Mouse (Mus musculus): ENCODE measurements around the gene Sf3a1.
A peak's percentile ranks its signal among the peaks of the same experiment; 100 is the strongest.

Gene Sf3a1

DNA sequence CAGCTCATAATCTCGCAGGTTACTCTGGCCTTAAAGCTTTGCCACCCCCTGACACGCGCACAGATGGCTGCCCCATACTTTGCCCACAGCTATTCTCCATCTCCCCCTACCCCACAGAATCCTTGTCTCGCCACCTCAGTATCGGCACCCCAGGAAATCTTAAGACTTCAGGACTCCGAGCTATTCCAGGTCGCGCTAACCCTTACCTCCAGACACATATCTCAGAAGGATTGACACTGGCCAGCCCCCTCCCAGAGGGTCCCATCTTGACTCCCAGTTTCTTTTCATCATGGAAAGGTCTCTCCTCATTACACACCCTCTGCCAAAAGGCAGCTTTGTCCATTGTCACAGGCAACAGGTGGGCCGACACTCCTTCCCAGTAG, 27.2 kb downstream of the Sf3a1 start:
- DNase-seq = no peak

DNA sequence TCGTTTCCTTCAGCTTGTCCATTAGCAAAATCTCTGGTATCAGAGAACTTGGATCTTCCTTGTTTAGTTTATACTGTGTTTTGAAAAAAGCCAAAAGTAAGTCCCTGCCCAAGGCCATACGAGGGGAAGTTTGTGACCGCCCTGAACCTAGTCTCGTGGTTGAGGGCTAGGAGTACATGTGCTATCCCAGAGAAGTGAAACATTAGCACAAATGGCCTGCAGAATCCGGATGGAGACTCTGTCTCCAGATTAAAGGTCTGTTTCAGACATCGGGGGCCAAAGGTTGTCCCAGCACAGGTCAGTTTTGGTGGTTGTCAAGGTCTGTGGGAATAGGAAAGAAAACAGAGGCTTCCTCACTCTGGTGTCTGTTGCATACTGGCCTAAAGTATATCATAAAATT, 29.0 kb downstream of the Sf3a1 start:
- peak; percentile 76 to 89 for DNase-seq

DNA sequence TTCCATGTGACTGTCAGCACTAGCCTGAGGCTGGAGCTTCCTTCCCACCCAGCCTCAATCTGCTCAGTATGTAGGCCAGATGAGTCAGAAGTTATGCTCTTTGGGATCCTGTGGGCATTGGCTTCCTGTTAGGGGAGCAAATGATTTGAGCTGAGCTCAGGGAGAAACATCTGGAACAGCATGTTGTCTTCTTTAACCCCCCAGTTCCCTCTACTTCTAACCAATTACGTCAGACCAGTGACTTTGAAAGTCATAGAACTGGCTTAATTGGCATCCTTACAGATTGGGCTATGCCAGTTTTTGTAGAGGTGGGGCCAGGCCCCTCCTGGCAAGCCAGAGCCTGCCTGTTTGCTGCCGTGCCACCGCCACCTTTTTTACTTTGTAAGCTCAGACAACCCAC, 30.5 kb downstream of the Sf3a1 start:
- no peak for DNase-seq

DNA sequence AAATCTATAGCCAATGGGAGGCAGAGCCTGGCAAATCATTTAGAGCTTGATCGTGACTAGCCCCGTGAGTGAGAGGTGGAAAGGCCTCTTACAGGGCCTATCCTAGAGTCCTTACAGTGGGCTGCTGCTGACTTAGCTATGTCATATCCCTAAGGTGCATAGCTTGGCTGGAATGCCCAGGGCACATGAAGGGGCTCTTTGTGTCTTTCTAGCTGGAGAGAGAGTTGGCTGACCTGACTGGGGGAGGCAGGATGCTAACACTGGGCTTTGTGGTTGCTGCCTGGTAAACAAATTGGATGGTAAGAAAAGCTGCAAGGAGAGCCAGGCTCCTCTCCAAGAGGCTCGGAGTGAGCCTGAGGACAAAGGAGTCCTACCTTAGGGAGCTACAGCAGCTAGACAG, 32.6 kb downstream of the Sf3a1 start:
- no peak for DNase-seq

DNA sequence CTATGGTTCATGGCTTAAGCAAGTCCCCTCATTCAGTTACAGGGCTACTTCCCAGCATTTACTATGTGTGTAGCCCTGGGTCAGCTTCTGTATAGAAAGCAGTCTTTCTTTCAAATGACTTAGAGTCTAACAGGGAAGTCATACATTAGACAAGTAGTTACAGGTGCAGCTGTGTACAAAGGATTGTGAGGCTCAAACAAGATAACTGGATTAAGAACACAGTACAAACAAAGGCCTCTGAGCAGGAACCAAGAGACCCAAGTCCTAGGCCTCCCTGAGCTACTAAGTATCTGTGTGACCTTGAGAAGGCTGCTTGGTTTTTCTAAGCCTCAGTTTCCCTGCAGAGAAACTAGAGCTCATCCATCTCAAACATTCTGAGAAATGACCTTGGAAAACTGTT, 33.3 kb downstream of the Sf3a1 start:
- no peak for DNase-seq

DNA sequence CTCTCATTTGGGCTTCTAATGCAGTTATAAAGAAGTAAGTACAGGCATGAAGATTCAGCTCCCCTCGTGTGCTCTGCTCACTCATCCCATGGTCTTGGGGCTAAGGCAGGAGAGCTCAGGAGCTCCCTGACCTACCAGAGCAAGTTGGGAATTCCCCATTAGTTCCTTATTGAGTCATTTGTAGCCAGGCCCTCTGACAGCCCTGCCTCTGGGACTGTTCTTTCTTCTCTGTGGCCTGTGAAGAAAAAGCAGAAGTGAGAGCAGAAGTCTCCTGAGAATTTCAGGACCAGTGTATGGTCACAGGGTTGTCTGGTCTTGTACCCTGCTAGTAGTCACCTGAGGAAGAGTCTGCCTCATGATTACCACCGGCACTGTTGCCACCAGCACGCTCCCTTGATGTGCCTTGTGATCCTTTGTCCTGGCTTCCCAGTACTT, 35.5 kb downstream of the Sf3a1 start:
- peak in 1 of 2 experiments; percentile 6 for DNase-seq

DNA sequence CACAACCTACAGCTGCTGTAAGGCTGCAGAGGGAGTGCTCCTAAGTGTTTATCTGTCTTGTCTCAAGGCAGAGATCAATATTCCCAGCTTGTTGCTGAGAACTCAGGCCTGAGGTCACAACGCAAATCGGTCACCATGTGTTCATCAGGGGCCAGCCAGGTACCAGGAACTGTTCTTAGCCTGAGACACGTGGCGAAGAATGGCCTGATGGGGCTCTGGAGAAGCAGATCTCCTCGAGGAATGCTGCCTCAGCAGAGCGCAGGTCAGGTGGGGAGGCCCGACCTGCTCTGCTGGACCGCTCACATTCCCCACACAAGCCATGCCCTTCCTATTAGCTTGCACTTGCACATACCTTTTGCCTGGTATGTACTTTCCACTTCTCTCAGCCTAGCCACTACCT, 36.5 kb downstream of the Sf3a1 start:
- DNase-seq = peak; percentile 82 to 91

DNA sequence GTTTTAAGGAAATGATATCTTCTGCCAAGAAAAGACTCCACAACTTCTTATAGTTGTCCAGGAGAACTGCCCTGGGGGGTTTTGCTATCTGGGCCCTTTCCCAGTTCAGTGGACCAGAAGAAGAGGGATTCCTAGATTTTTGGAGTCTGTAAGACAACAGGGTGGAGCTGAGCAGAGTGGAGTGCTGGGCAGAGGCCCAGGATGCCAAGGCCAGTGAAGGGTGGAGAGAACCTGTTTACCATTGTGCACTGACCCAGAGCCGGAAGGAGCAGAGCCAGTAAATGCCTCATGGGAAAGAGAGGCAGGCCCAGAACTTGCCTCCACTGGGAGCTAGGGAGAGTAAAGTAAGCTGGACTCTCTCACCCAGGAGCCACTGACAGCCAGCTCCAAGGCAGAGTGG, 37.5 kb downstream of the Sf3a1 start:
- peak; percentile 86 to 94 for DNase-seq

DNA sequence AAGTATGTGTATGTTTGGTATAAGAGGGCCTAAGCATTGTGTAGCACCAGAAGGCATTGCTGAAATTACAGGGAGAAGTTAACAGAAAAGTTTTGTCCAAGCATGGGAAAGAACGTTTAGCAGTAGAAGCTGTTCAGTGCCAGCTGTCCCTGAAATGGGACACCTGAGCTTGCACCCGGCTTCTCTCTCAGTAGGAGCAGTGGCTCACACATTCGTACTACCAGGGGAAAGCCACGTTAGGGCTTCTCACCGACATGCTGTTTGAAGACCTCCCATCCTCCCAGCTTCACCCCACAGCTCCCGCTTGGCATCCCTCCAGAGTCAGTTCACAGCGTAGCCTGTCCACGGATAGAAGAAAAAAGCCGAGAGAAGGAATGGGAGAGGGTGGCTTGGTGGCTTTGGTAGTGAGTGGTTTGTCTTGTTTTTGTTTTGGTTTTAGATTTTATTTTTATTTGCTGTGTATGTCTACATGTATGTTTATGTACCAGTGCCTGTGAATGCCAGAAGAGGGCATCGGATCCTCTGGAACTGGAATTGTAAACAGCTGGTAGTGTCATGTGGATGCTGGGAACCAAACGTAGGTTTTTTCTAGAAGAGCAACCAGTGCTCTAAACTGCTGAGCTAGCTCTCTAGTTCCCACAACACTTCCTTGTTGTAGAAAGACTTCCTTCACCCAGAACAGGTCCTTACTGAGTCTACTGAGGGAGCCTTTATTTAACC, 42.0 kb downstream of the Sf3a1 start:
- DNase-seq = peak in 1 of 2 experiments; percentile 72

DNA sequence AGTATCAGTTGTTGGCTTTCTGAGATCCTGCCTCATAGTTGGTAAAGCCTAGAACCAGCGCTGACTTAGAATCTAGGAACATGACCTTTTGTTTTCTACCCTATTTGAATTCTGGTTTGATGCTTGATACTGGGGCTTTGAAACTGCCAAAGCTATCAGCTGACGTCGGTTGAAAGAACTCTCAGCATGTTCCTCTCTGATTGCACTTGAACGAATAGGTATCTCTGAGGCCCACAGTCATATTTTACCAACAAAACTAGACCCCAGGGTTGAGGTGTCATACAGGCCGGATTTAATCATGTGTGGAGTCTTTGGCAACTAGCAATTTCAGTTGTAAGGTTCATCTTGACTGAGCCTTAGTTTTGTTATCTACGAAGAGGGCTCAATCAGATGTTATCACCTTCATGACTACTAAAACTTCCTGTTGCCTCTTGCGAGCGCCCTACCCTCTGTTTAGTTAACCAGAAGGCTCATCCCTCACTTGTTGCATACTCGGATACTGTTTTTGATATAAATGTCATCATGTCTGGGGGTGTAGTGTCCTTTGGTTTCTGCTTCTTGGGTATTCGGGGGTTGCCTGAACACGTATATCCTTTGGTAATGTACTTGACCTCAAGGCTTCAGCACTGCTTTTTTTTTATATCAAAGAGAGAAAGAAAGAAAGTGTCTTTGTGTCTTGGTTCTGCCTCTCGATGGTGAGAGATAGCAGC, 43.0 kb downstream of the Sf3a1 start:
- DNase-seq = no peak

DNA sequence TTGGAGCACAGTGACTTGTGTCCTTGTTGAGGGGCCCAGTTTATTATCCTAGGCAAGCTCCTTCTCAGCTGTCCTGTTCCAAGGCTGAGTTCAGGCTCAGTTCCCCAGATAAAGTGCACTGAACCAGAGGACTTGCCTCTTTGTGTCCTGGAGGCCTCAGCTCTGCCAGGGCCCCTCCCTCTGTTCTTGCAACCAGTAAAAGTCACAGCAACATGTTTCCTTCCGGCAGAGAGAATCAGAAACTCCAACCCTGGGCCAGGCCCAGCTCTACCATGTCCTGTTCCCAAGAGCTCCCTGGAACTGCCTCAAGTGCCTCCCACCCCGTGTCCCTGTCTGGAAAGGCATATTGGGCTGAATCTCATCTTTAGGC, 43.5 kb downstream of the Sf3a1 start:
- DNase-seq = peak; percentile 86 to 93

DNA sequence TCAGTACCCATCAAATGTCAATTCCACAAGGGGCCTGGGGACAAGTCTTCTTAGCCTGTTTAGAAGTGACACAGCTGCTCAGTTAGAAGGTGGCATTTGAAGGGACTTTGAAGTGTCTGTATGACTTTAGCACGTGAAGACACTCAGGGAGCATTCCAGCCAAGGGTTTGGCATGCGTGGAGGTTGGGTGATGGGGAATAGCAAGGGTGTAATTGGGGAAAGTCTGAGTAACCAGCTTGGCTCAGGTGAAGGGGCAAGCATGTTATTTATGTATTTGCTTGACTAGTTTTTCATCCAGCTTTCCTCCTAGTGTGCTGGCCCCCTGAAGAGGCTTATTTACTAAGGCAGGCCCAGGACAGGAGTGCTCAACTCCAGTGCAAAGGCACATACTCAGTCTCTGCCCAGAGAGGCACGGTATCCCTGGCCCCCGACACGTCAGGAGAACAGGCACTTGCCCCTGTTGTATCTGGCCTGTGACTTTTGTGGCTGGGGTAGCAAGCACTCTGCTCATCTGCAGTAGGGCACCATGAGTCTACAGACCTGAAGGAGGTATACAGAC, 45.0 kb downstream of the Sf3a1 start:
- DNase-seq = peak in 1 of 2 experiments; percentile 53

DNA sequence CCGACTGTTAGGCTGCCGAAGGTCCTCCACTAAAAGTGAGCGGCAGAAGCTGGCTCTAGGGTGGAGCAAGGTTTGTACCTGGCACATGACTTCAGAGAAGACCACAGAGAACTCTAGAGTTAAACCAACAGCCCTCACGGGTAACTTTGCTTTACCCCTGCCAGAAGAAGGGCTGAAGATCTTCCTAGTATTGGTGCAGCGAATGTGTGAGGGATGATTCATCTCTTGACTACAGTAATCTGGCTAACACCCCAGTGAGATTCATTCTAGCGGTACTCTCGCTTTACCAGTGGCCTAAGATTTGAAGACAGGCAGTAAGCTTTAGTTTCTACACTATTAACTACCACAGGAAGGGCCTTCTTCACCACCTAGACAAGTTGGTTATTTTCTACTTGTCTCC, 45.8 kb downstream of the Sf3a1 start:
- DNase-seq = no peak

DNA sequence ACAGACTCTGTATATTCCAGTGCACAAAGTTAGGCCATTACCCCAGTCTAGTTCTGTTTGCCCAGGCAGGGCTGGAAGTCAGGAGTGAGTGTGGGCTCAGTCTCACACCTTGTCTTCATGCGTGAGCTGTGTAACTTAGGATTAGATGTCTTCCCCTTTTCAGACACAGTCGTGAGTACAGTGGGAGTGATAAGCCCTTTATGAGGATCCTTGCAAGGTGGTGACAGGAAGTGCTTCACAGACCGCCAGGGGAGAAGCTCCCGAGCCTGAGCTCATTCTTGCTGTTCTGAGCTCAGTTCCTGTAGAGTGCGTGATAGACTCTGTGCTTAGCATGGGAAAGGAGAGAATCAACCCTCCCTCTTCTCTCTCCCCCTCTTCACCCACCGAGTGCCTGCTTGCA, 46.4 kb downstream of the Sf3a1 start:
- DNase-seq = no peak

DNA sequence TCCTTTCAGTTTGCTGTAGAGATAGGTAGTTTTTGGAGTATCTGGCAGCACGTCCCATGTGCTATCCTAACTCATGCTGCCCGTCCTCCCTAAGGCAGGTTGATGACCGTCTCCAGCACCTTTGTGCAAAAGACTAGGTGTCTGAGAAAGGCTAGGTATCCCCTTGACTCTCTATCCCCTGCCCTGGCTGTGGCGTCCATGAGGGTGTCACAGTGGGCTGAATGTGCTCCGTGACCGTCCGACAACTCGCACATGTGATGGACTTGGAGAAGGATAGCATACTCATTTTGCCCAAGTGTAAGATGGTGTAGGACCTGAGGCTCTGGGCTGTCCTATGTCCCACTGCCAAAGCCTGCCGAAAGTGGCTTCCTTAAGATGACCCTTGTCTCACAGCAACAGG, 47.5 kb downstream of the Sf3a1 start:
- DNase-seq = no peak

DNA sequence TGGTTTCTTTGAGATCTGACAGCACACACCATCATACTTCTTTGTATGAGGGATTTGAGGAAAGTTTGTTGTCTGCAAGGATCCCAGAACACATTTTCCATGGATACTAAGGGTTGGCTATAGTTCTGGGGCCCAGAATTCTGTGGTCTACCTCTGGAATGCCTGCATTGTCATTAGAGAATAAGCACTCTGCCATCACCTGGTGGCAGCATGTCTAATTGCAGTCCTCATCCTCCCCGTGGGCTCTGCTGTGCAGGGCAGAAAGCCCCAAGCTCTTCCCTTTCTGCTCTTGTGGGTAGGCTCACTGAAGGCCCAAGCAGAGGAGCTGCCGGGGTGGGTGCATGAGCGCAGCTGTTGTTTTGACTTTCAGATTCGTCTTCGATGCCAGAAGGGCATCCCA, 49.4 kb downstream of the Sf3a1 start:
- DNase-seq = peak in 1 of 2 experiments; percentile 29

DNA sequence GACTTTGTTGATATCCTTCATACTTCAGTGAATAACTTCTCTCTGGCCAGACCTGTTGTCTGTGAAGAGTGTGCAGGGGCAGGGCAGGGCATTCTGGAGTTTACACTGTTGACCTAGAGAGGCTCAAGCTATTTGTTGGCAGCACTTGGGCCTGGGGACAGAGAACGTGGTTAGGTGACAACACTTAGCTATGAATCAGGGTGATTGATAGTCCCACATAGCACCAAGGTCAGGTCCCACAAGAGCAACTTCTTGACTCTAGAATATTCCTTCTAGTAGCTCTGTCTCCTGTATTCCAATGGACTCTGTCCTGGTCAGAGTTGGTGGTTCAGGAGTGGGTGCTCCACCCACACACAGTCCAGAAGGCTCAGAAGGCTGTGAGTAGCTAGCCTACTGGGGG, 50.6 kb downstream of the Sf3a1 start:
- DNase-seq = peak; percentile 49 to 53

DNA sequence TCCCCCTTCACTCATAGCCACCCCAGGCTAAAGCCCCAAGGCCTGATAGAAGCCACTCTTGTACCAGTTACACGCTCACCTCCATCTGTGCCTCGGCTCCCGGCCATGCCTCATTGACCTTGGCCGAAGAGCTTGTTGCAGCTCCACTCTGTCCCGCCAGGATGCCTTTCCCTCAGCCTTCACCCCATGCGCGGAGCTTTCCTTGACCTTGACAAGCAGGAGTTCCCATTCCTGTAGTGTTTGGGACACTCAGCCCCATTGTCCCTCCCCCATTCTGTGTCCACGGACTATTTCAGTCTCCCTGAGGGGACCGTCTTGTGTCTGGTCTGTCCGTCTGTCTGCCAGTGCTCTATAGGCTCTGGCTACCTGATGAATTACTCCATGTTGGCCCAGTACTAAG, 53.0 kb downstream of the Sf3a1 start:
- no peak for DNase-seq

DNA sequence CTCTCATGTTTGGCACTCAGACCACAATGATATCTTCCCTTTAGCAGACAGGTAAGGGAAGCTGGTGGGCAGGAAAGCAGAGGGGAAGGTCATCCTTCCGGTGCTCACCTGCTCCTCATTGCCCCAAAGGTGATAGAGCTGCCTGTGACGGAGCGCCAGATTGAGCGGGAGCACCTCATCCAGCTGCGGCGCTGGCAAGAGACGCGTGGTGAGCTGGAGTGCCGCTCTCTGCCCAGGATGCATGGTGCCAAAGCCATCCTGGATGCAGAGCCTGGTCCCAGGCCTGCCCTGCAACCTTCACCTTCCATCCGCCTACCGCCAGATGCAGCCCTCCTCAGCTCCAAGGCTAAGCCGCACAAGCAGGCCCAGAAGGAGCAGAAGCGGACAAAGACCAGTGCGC, 54.4 kb downstream of the Sf3a1 start:
- no peak for DNase-seq

DNA sequence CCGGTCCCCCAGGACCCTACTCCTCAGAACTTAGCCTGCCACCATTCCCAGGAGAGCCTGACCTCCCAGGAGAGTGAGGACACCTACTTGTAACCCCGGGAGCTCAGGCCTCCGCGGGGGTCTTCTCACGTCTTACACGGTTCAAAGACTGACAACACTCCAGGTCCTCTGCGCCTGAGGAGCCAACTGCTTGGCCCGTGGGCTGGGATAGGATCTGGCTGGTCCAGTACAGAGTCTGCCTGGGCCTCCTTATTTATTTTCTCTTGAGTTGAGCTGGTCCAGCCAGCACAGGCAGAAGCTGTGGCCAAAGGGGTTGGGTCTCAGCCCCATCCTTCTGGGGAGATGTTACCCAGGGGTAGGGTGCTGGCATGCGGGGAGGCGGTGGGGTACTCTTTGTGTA, 54.9 kb downstream of the Sf3a1 start:
- DNase-seq = no peak

DNA sequence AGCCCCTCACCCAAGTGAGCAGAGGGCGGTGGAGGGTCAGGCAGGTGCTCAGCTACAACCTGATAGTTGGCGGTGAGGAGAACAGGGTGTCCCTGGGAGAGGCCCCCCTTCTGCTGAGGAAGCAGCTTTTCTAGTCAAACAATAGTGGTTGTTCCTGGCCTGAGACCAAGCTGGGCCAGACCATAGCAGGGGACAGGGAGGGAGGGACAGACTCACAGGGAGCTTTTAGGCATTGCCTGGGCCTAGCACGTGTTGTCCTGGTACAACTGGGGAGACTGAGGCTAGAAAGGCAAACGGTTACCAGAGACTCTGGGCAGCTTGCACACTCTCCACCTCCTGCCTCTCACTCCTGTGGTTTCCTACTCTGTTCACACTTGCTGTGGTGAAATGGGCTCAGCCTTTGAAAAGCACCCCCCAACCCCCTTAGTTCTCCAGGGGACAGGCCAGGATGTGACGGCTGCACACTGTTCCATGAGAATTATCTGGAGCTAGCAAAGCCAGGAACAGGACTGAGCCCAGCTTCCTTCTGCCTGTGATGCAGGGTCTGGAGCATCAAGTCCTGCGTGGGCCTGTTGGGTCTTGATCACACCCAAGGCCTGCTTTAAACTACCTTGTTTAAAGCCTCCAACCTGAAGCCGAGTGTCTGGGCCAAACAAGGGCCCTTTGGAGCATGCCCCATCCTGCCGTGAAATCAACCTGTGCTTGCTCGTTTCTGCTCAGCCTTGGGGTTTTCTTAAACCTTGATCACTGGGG, 56.3 kb downstream of the Sf3a1 start:
- peak; percentile 84 to 91 for DNase-seq

DNA sequence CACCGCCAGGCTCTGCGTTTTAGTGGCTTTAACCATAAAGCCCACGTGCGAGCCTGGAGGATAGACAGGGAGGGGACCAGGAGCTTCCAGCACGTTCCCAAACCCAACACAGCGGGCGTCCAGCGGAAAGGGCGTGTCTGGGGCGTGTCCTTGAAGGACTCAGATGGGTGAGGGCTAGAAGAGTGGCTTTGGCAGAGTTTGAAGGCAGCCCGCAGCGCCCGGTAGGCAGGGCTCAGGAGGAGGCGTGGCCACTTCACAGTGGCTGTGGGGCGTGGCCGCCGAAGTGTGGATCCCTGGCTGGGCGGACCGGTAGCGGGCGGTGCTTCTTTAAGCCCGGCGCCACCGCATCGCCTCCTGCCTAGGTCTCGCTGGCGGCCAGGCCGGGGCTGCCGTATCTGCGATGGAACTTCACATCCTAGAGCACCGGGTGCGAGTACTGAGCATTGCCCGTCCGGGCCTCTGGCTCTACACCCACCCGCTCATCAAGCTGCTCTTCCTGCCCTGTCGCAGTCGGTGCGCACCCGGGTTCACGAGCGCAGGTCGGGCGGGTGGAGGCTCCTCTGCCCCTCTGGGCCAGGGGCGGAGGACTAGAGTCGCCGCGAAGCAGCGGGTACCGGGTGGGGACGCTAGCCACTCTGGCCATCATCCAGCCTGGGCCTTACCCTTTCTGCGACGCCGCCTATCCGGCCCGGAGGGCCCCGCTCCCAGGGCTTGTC, 57.9 kb downstream of the Sf3a1 start, which contains the start of gene Castor1:
Gene Castor1 (plus strand): TSS at position 312 of the 716 bp plus-strand sequence.
- DNase-seq = peak; percentile 98 to 99

DNA sequence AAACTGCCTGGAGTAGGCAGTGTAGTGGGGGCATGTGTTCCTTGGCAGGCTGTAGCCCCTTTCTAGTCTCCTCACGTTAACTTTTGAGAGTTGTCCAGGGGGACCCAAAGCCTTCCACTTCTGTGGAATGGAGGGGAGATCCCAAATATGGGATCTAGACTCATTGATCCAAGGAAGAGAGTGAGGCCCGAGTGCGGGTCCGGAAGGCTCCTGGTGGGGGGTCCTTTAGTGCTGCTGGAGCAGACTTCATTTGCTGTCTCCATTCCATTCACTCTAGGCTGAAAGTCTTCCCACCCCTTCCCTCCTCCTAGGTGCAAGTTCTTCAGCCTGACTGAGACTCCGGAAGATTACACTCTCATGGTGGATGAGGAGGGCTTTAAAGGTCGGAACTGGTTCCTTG, 58.5 kb downstream of the Sf3a1 start:
- no peak for DNase-seq
